Mouse (Mus musculus): ENCODE data around the gene Klhl29. TPM values are rescaled to one million over a fixed set of nuclear protein-coding genes. Genes with fewer than 3 reads are reported as not detected.

Klhl29 gene
- polyA plus RNA-seq, 1 experiment from 2014 or later, result 0.50 TPM

GRCm38 (mm10) chr12:5038008-5038407 lies 337.5 kb downstream of the Klhl29 start:
- ATAC-seq (ENCODE audit: insufficient number of reproducible peaks, insufficient read depth, low FRiP score, low read depth), result no peak
- Histone ChIP-seq H3K36me3 (ENCODE audit: control insufficient read depth, insufficient read depth, low read length) (peaks cover 77% of the 10 kb centered on the region), H3K9me3 (ENCODE audit: control insufficient read depth, low read length) (no peaks in the 10 kb centered on the region), H3K9ac (ENCODE audit: low read length) (no peak overlapping the region), H3K27ac (replicated peaks in 1 of 2; ENCODE audit: control insufficient read depth in 1 of 2, insufficient read depth in 1 of 2, low read depth in 2 of 2, low read length in 2 of 2) (no peak overlapping the region), H3K4me3 (ENCODE audit: control insufficient read depth in 1 of 2, insufficient read depth in 1 of 2, low read depth in 1 of 2, low read length in 2 of 2) (no peak overlapping the region), H3K27me3 (ENCODE audit: control insufficient read depth, insufficient read depth, low read length) (no peaks in the 10 kb centered on the region), H3K4me1 (ENCODE audit: control insufficient read depth in 2 of 2, insufficient read depth in 2 of 2, low read length in 2 of 2) (no peaks in the 10 kb centered on the region), H3K4me2 (ENCODE audit: low read length) (no peak overlapping the region)
- 93% methylated on average over 2 of the region's 2 CpGs for WGBS

DNA sequence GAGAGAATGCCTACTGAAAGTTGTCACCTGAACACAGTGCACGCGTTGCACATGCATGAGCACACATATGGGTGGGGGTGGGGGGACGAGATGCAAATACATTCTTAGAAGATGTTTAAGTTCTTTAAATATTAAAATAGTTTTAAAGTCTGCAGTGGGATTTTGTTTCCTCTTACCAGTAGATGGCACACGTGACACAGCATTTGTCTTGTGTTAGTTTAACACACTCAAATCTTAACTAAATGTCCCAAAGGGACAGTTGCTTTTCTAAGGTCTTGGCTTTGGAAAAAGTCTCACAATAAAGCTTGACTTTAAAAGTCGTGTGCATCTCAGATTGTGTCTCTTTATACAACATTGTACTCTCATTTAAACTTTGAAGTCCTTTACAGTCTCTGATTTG lies 346.4 kb downstream of the Klhl29 start:
- Histone ChIP-seq H3K9me3 (ENCODE audit: control insufficient read depth, low read length) (no peaks in the 10 kb centered on the region), H3K4me2 (ENCODE audit: low read length) (no peak overlapping the region), H3K4me3 (ENCODE audit: control insufficient read depth in 1 of 2, insufficient read depth in 1 of 2, low read depth in 1 of 2, low read length in 2 of 2) (no peak overlapping the region), H3K36me3 (ENCODE audit: control insufficient read depth, insufficient read depth, low read length) (peaks cover 82% of the 10 kb centered on the region), H3K9ac (ENCODE audit: low read length) (no peak overlapping the region), H3K27ac (replicated peaks in 1 of 2; ENCODE audit: control insufficient read depth in 1 of 2, insufficient read depth in 1 of 2, low read depth in 2 of 2, low read length in 2 of 2) (no peak overlapping the region), H3K4me1 (ENCODE audit: control insufficient read depth in 2 of 2, insufficient read depth in 2 of 2, low read length in 2 of 2) (no peaks in the 10 kb centered on the region), H3K27me3 (ENCODE audit: control insufficient read depth, insufficient read depth, low read length) (no peaks in the 10 kb centered on the region)
- no peak for ATAC-seq (ENCODE audit: insufficient number of reproducible peaks, insufficient read depth, low FRiP score, low read depth)
- 79% methylated on average over 5 of the region's 5 CpGs for WGBS
